Mouse (Mus musculus) C2C12 (cell line): Measurements from ENCODE around the gene Zkscan6.

ENCODE experiments used
- CTCF ChIP-seq: IDR thresholded peaks from one replicate; pipeline ENCODE4 v1.5.1; 2011; ENCODE audit not compliant: control insufficient read depth, insufficient read depth, insufficient read length
- MYOG ChIP-seq: IDR thresholded peaks from one replicate; pipeline ENCODE4 v1.6.1; 2011; ENCODE audit not compliant: control insufficient read depth, insufficient read length; ENCODE audit errors: extremely low read depth

DNA sequence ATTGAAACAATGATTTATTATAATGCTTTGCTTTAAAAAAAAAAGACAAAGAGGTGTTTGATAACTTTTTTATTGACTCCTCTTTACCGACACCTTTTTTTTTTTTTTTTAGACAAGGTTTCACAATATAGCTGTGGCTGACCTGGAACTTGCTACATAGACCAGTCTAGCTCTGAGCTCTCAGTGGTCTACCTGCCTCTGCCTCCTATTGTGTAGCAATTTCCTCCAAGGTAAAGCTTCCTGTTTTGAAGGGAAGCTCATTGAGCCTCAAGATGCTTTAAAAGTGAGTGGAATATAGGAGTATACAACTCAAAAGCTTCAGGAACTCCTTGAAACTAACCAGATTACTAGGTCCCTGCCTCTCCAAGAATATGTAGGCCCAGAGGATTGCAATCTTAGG lies 11.1 kb upstream of the Zkscan6 start:
- TF ChIP-seq CTCF: no peak
- no peak for TF ChIP-seq MYOG
